Mouse (Mus musculus): ENCODE results near the gene Celf5.
"Not testable (repeated sequence)": the region's sequence is repeated elsewhere in the genome, so short reads cannot be mapped to it uniquely, and the experiment has no call there.

- not testable (repeated sequence) for TF ChIP-seq MXI1 (IDR thresholded peaks at IDR 0.05; ENCODE audit: low read depth, low read length); CHD1 (IDR thresholded peaks at IDR 0.05; ENCODE audit: low read depth, low read length); ZKSCAN1 (IDR thresholded peaks at IDR 0.05; ENCODE audit: low read depth, low read length); ETS1 (IDR thresholded peaks at IDR 0.05; ENCODE audit: low read depth, low read length); TCF12 (IDR thresholded peaks at IDR 0.05; ENCODE audit: low read depth, low read length); GATA1 (IDR thresholded peaks at IDR 0.05; ENCODE audit: low read depth, low read length); POLR2AphosphoS2 (IDR thresholded peaks at IDR 0.05; ENCODE audit: low read length); BHLHE40 (IDR thresholded peaks at IDR 0.05; ENCODE audit: borderline replicate concordance, low read depth, low read length)
- TF ChIP-seq CTCF (IDR thresholded peaks at IDR 0.05 in 2 of 3, conservative IDR thresholded peaks at IDR 0.05 in 1 of 3; ENCODE audit: control insufficient read depth in 1 of 3, insufficient read depth in 1 of 3, low read depth in 2 of 3, low read length in 3 of 3, poor library complexity in 1 of 3, severe bottlenecking in 1 of 3) = peak in 1 of 3 experiments; percentile 32; a peak in 2 of 6 replicates
- peak; percentile 18 for TF ChIP-seq RAD21 (IDR thresholded peaks at IDR 0.05; ENCODE audit: low read depth, low read length)
- TF ChIP-seq USF1 (IDR thresholded peaks at IDR 0.05; ENCODE audit: low read depth, low read length) = peak; percentile 4; the same call in 1 of the 2 replicates
Observed at GRCm38 (mm10) chr10:81445516-81445915, 37.0 kb downstream of the Celf5 start.
